Mouse (Mus musculus): ENCODE measurements around the gene Sec23b. TPM values are rescaled to one million over a fixed set of nuclear protein-coding genes. Genes with fewer than 3 reads are reported as not detected.

Gene Sec23b
- polyA plus RNA-seq (2017; shearing (Covaris generic)): 90.6 TPM

GRCm38 (mm10) chr2:144555820-144556552, at the start of gene Sec23b:
TSS of gene Sec23b (plus strand) at chr2:144556229.

GRCm38 (mm10) chr2:144526981-144527820, 28.8 kb upstream of the Sec23b start, which contains the start of the genes Dzank1 and Polr3f:
TSS of gene Dzank1 (minus strand) at chr2:144527414.
TSS of gene Polr3f (plus strand) at chr2:144527718.

DNA sequence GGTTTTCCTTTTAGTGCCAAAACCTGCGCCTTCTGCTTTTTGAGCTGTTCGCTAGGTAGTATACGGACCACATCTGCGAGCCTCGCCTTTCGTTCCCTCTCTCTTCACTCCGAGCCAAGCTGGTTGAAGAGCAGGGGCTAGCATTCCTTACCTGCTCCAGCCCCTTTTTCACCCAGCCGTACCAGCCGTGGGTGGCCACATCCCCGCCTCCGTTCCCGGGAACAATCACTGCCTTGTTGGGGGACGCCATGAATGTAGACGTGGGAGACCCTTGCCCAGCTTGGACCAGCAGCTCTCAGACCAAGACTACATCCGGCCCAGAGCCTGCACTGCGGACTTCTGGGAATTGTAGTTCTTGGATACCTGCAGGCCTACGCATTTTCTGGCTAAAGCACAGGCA, 5.5 kb upstream of the Sec23b start, which contains the start of gene Rbbp9:
Gene Rbbp9 (minus strand): TSS at position 341 of the 400 bp plus-strand sequence.

DNA sequence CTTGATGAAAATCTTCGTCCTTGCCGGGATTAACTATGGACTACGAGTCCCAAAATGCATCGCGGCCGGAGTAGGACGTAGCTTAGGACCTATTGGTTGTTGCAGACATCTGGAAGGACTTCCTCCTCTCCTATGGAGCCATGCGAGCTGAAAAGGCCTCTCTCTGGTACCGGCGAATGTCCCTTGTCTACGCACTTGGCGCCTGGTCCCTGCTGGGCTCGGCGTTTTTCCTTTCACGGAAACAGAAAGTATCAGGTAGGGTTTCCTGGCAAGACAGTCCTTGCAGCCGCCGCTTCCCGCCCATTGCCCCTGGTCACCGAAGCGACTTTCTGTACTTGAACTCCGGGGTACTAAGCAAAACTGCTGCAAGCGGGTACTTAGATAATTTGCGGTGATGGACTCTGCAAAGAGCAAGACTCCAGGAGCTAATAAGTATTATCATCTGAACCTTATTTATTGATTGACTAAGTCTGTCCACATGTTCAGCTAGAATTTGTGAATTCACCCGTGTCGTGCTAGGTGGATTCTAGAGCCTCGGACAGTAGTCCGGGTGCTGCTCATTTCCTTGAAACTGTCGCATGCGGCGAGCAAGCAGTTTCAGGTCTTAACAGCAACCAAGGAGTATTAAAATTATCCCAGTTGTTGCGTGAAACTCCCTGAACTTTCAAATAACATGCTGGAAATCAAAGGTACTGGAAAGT, 38.1 kb downstream of the Sec23b start, which contains the start of gene Smim26:
Gene Smim26 (plus strand): TSS at position 104 of the 701 bp plus-strand sequence.

GRCm38 (mm10) chr2:144599831-144600687, 44.0 kb downstream of the Sec23b start, which contains the start of gene Dtd1:
TSS of gene Dtd1 (plus strand) at chr2:144599897.

Other genes with a start within 250 kb of the Sec23b start
- gene Ovol2, start 224.1 kb upstream of the Sec23b start, polyA plus RNA-seq (2017; shearing (Covaris generic)): not detected
- gene Kat14, start 187.2 kb upstream of the Sec23b start, polyA plus RNA-seq (2017; shearing (Covaris generic)): 26.7 TPM
- 3.4 TPM for gene Pet117, start 187.2 kb upstream of the Sec23b start, polyA plus RNA-seq (2017; shearing (Covaris generic))
- gene Dzank1, start 28.8 kb upstream of the Sec23b start, polyA plus RNA-seq (2017; shearing (Covaris generic)): 0.59 TPM
- gene Polr3f, start 28.5 kb upstream of the Sec23b start, polyA plus RNA-seq (2017; shearing (Covaris generic)): 26.6 TPM
- gene Rbbp9, start 5.4 kb upstream of the Sec23b start, polyA plus RNA-seq (2017; shearing (Covaris generic)): 3.4 TPM
- 11.3 TPM for gene Smim26, start 37.8 kb downstream of the Sec23b start, polyA plus RNA-seq (2017; shearing (Covaris generic))
- gene Dtd1, start 43.7 kb downstream of the Sec23b start, polyA plus RNA-seq (2017; shearing (Covaris generic)): 57.0 TPM

All from effector memory CD4-positive, alpha-beta T cell, adult 7 months (primary cell).